Mouse (Mus musculus) neural tube, postnatal 0 days (tissue): ENCODE data around the gene Pitpnm1. TPM values are rescaled to one million over a fixed set of nuclear protein-coding genes. Genes with fewer than 3 reads are reported as not detected.

Experiments used
- polyA plus RNA-seq: library from polyadenylated mRNA; unstranded; fragments of >200 nt; fragmentation: Nextera tagmentation; extraction: Ambion mirVana; gene quantifications from 2 replicates; pipeline ENCODE4 v1.2.1, GENCODE M21; 2015

Gene Pitpnm1
- polyA plus RNA-seq, result 90.8 and 110 TPM in 2 replicates

GRCm38 (mm10) chr19:4099837-4100717 lies at the start of gene Pitpnm1:
Gene Pitpnm1 (plus strand): TSS chr19:4099998.

GRCm38 (mm10) chr19:4059069-4059740 lies 40.6 kb upstream of the Pitpnm1 start, which contains the start of gene Gstp3:
Gene Gstp3 (minus strand): TSS chr19:4059569.

GRCm38 (mm10) chr19:4081394-4081793 lies 18.4 kb upstream of the Pitpnm1 start, which contains the start of gene Cabp2:
Gene Cabp2 (plus strand): TSS chr19:4081578.

GRCm38 (mm10) chr19:4096642-4097440 lies 3.0 kb upstream of the Pitpnm1 start, which contains the start of gene Cdk2ap2:
Gene Cdk2ap2 (plus strand): TSS chr19:4097182.

GRCm38 (mm10) chr19:4125741-4126696 lies 26.2 kb downstream of the Pitpnm1 start, which contains the start of gene Aip:
Gene Aip (minus strand): TSS chr19:4125858.

GRCm38 (mm10) chr19:4139446-4139845 lies 39.6 kb downstream of the Pitpnm1 start, which contains the start of gene Gpr152:
Gene Gpr152 (plus strand): TSS chr19:4139787.

GRCm38 (mm10) chr19:4143759-4144268 lies 44.0 kb downstream of the Pitpnm1 start, which contains the start of gene Cabp4:
Gene Cabp4 (minus strand): TSS chr19:4144033.

GRCm38 (mm10) chr19:4148491-4148806 lies 48.7 kb downstream of the Pitpnm1 start, which contains the start of gene Coro1b:
Gene Coro1b (plus strand): TSS chr19:4148619.

GRCm38 (mm10) chr19:4153232-4153654 lies 53.4 kb downstream of the Pitpnm1 start, which contains the start of gene Ptprcap:
Gene Ptprcap (plus strand): TSS chr19:4153604.

GRCm38 (mm10) chr19:4162646-4163542 lies 63.1 kb downstream of the Pitpnm1 start, which contains the start of gene Rps6kb2:
Gene Rps6kb2 (minus strand): TSS chr19:4163354.

Other genes starting within 250 kb of the Pitpnm1 start
- 54.1 and 55.6 TPM in 2 replicates for gene Chka, start 248.2 kb upstream of the Pitpnm1 start, polyA plus RNA-seq
- gene Tcirg1, start 192.9 kb upstream of the Pitpnm1 start, polyA plus RNA-seq, result 19.2 and 21.3 TPM in 2 replicates
- 418 and 427 TPM in 2 replicates for gene Ndufs8, start 187.2 kb upstream of the Pitpnm1 start, polyA plus RNA-seq
- gene Aldh3b1, start 170.2 kb upstream of the Pitpnm1 start, polyA plus RNA-seq, result 5.1 and 5.3 TPM in 2 replicates
- 18.9 and 23.6 TPM in 2 replicates for gene Unc93b1, start 164.8 kb upstream of the Pitpnm1 start, polyA plus RNA-seq
- gene Aldh3b3, start 141.4 kb upstream of the Pitpnm1 start, polyA plus RNA-seq, result not detected in 2 replicates
- gene Aldh3b2, start 127.7 kb upstream of the Pitpnm1 start, polyA plus RNA-seq, result 0.45 TPM in 2 replicates
- gene Acy3, start 113.4 kb upstream of the Pitpnm1 start, polyA plus RNA-seq, result 4.4 and 5.1 TPM in 2 replicates
- gene Tbx10, start 107.2 kb upstream of the Pitpnm1 start, polyA plus RNA-seq, result 0.12 TPM in 1 of 2 replicates, not detected in the other
- 26.9 and 27.1 TPM in 2 replicates for gene Nudt8, start 99.4 kb upstream of the Pitpnm1 start, polyA plus RNA-seq
- 2.2 and 2.6 TPM in 2 replicates for gene Gm49405, start 99.4 kb upstream of the Pitpnm1 start, polyA plus RNA-seq
- 3.2 TPM in 2 replicates for gene Doc2g, start 96.7 kb upstream of the Pitpnm1 start, polyA plus RNA-seq
- 281 and 291 TPM in 2 replicates for gene Ndufv1, start 87.2 kb upstream of the Pitpnm1 start, polyA plus RNA-seq
- 590 and 603 TPM in 2 replicates for gene Gstp1, start 62.0 kb upstream of the Pitpnm1 start, polyA plus RNA-seq
- gene Gstp2, start 54.0 kb upstream of the Pitpnm1 start, polyA plus RNA-seq, result 0.48 and 2.7 TPM in 2 replicates
- not detected in 2 replicates for gene Gstp3, start 40.4 kb upstream of the Pitpnm1 start, polyA plus RNA-seq
- not detected in 2 replicates for gene Cabp2, start 18.4 kb upstream of the Pitpnm1 start, polyA plus RNA-seq
- 74.2 and 77.2 TPM in 2 replicates for gene Cdk2ap2, start 2.8 kb upstream of the Pitpnm1 start, polyA plus RNA-seq
- 103 and 106 TPM in 2 replicates for gene Aip, start 25.9 kb downstream of the Pitpnm1 start, polyA plus RNA-seq
- not detected in 2 replicates for gene Gpr152, start 39.8 kb downstream of the Pitpnm1 start, polyA plus RNA-seq
- gene Cabp4, start 44.0 kb downstream of the Pitpnm1 start, polyA plus RNA-seq, result 0.26 and 0.76 TPM in 2 replicates
- gene Coro1b, start 48.6 kb downstream of the Pitpnm1 start, polyA plus RNA-seq, result 94.3 and 112 TPM in 2 replicates
- 0.70 TPM in 1 of 2 replicates, not detected in the other for gene Ptprcap, start 53.6 kb downstream of the Pitpnm1 start, polyA plus RNA-seq
- gene Rps6kb2, start 63.4 kb downstream of the Pitpnm1 start, polyA plus RNA-seq, result 41.9 and 53.4 TPM in 2 replicates
- gene Carns1, start 75.5 kb downstream of the Pitpnm1 start, polyA plus RNA-seq, result 6.2 and 6.6 TPM in 2 replicates
- 1.2 and 1.6 TPM in 2 replicates for gene Tbc1d10c, start 91.3 kb downstream of the Pitpnm1 start, polyA plus RNA-seq
- 572 and 576 TPM in 2 replicates for gene Ppp1ca, start 92.1 kb downstream of the Pitpnm1 start, polyA plus RNA-seq
- 14.9 and 15.7 TPM in 2 replicates for gene Rad9a, start 101.7 kb downstream of the Pitpnm1 start, polyA plus RNA-seq
- 1.2 and 1.3 TPM in 2 replicates for gene Clcf1, start 114.2 kb downstream of the Pitpnm1 start, polyA plus RNA-seq
- gene AC109138.7, start 114.4 kb downstream of the Pitpnm1 start, polyA plus RNA-seq, result not detected in 2 replicates
- 32.9 and 33.0 TPM in 2 replicates for gene Pold4, start 131.9 kb downstream of the Pitpnm1 start, polyA plus RNA-seq
- 18.8 and 24.1 TPM in 2 replicates for gene Ssh3, start 169.2 kb downstream of the Pitpnm1 start, polyA plus RNA-seq
- gene Ankrd13d, start 183.1 kb downstream of the Pitpnm1 start, polyA plus RNA-seq, result 85.0 and 93.2 TPM in 2 replicates
- gene Grk2, start 206.2 kb downstream of the Pitpnm1 start, polyA plus RNA-seq, result 37.0 and 46.2 TPM in 2 replicates